Mouse (Mus musculus): Measurements from ENCODE around the gene Bcl2l11. TPM values are rescaled to one million over a fixed set of nuclear protein-coding genes. Genes with fewer than 3 reads are reported as not detected.

Gene Bcl2l11
- polyA plus RNA-seq, 1 experiment from 2014 or later, result 22.3 TPM

- no peak overlapping the region for H3K4me2 ChIP-seq (replicated peaks)
- peaks cover 7% of the 10 kb centered on the region for H3K27me3 ChIP-seq (replicated peaks)
- no peak for ATAC-seq (ENCODE audit: low FRiP score, low read depth)
- no peak overlapping the region for H3K4me3 ChIP-seq
- H3K9ac ChIP-seq, result no peak overlapping the region
- no peaks in the 10 kb centered on the region for H3K36me3 ChIP-seq
- H3K9me3 ChIP-seq, result no peaks in the 10 kb centered on the region
- peaks cover 5% of the 10 kb centered on the region for H3K4me1 ChIP-seq
- H3K27ac ChIP-seq, result no peak overlapping the region
- 86% methylated on average over 7 of the region's 7 CpGs for WGBS
Observed at GRCm38 (mm10) chr2:128117605-128118004, 8.2 kb upstream of the Bcl2l11 start.

- Histone ChIP-seq H3K4me3 (no peak overlapping the region), H3K36me3 (no peaks in the 10 kb centered on the region), H3K27ac (no peak overlapping the region), H3K4me1 (peaks cover 18% of the 10 kb centered on the region), H3K27me3 (replicated peaks) (peaks cover 19% of the 10 kb centered on the region), H3K9me3 (no peaks in the 10 kb centered on the region), H3K9ac (no peak overlapping the region), H3K4me2 (replicated peaks) (no peak overlapping the region)
- ATAC-seq (ENCODE audit: low FRiP score, low read depth), result no peak
- WGBS, result 94% methylated on average over 9 of the region's 9 CpGs
Observed at GRCm38 (mm10) chr2:128118971-128119370, 6.9 kb upstream of the Bcl2l11 start.

GRCm38 (mm10) chr2:128122491-128122890 lies 3.3 kb upstream of the Bcl2l11 start:
- Histone ChIP-seq H3K27ac (no peak overlapping the region), H3K4me1 (peaks cover 30% of the 10 kb centered on the region), H3K36me3 (no peaks in the 10 kb centered on the region), H3K4me3 (no peak overlapping the region), H3K27me3 (replicated peaks) (peaks cover 27% of the 10 kb centered on the region), H3K9ac (no peak overlapping the region), H3K4me2 (replicated peaks) (peak overlapping the region; percentile 96), H3K9me3 (no peaks in the 10 kb centered on the region)
- under 1% methylated on average over 9 of the region's 9 CpGs for WGBS
- no peak for ATAC-seq (ENCODE audit: low FRiP score, low read depth)

- Histone ChIP-seq H3K27ac (no peak overlapping the region), H3K27me3 (replicated peaks) (peaks cover 27% of the 10 kb centered on the region), H3K4me2 (replicated peaks) (peak overlapping the region; percentile 96), H3K36me3 (no peaks in the 10 kb centered on the region), H3K4me1 (peaks cover 30% of the 10 kb centered on the region), H3K4me3 (peak overlapping the region; percentile 9), H3K9me3 (no peaks in the 10 kb centered on the region), H3K9ac (no peak overlapping the region)
- WGBS, result under 1% methylated on average over 40 of the region's 40 CpGs
- ATAC-seq (ENCODE audit: low FRiP score, low read depth), result no peak
Observed at GRCm38 (mm10) chr2:128122891-128123771, 2.7 kb upstream of the Bcl2l11 start.

- H3K4me3 ChIP-seq, result peak overlapping the region; percentile 72
- H3K27me3 ChIP-seq (replicated peaks), result peaks cover 27% of the 10 kb centered on the region
- H3K27ac ChIP-seq, result no peak overlapping the region
- 3% methylated on average over 23 of the region's 23 CpGs for WGBS
- no peak overlapping the region for H3K9ac ChIP-seq
- H3K4me2 ChIP-seq (replicated peaks), result peak overlapping the region; percentile 96
- H3K4me1 ChIP-seq, result peaks cover 37% of the 10 kb centered on the region
- no peaks in the 10 kb centered on the region for H3K9me3 ChIP-seq
- ATAC-seq (ENCODE audit: low FRiP score, low read depth), result no peak
- no peaks in the 10 kb centered on the region for H3K36me3 ChIP-seq
Observed at GRCm38 (mm10) chr2:128123921-128124683, 1.7 kb upstream of the Bcl2l11 start.

GRCm38 (mm10) chr2:128124693-128125092 lies 1.1 kb upstream of the Bcl2l11 start:
- H3K9me3 ChIP-seq, result no peaks in the 10 kb centered on the region
- no peaks in the 10 kb centered on the region for H3K36me3 ChIP-seq
- H3K27me3 ChIP-seq (replicated peaks), result peaks cover 27% of the 10 kb centered on the region
- H3K27ac ChIP-seq, result no peak overlapping the region
- peaks cover 39% of the 10 kb centered on the region for H3K4me1 ChIP-seq
- no peak for ATAC-seq (ENCODE audit: low FRiP score, low read depth)
- 2% methylated on average over 15 of the region's 15 CpGs for WGBS
- H3K4me3 ChIP-seq, result peak overlapping the region; percentile 72
- no peak overlapping the region for H3K9ac ChIP-seq
- peak overlapping the region; percentile 96 for H3K4me2 ChIP-seq (replicated peaks)

- peak overlapping the region; percentile 26; the same call in 1 of the 2 replicates for H3K27ac ChIP-seq
- H3K27me3 ChIP-seq (replicated peaks), result peaks cover 27% of the 10 kb centered on the region
- peak overlapping the region; percentile 72 for H3K4me3 ChIP-seq
- ATAC-seq (ENCODE audit: low FRiP score, low read depth), result peak; percentile 7; the same call in 1 of the 2 replicates
- H3K36me3 ChIP-seq, result peaks cover 8% of the 10 kb centered on the region
- H3K4me1 ChIP-seq, result peaks cover 43% of the 10 kb centered on the region
- 1% methylated on average over 35 of the region's 35 CpGs for WGBS
- H3K4me2 ChIP-seq (replicated peaks), result peak overlapping the region; percentile 96
- peak overlapping the region; percentile 83 for H3K9ac ChIP-seq
- H3K9me3 ChIP-seq, result no peaks in the 10 kb centered on the region
Observed at GRCm38 (mm10) chr2:128126591-128127051, 783 bp downstream of the Bcl2l11 start.

GRCm38 (mm10) chr2:128127121-128127671 lies 1.4 kb downstream of the Bcl2l11 start:
- Histone ChIP-seq H3K9me3 (no peaks in the 10 kb centered on the region), H3K27me3 (replicated peaks) (peaks cover 25% of the 10 kb centered on the region), H3K4me2 (replicated peaks) (peak overlapping the region; percentile 96), H3K27ac (peak overlapping the region; percentile 72), H3K36me3 (peaks cover 11% of the 10 kb centered on the region), H3K9ac (peak overlapping the region; percentile 83), H3K4me3 (peak overlapping the region; percentile 72), H3K4me1 (peaks cover 42% of the 10 kb centered on the region)
- WGBS, result under 1% methylated on average over 67 of the region's 67 CpGs
- peak; percentile 86 for ATAC-seq (ENCODE audit: low FRiP score, low read depth)

- Histone ChIP-seq H3K27me3 (replicated peaks) (peaks cover 19% of the 10 kb centered on the region), H3K4me3 (peak overlapping the region; percentile 72), H3K4me1 (peaks cover 36% of the 10 kb centered on the region), H3K4me2 (replicated peaks) (peak overlapping the region; percentile 96), H3K9me3 (no peaks in the 10 kb centered on the region), H3K9ac (peak overlapping the region; percentile 83), H3K36me3 (peaks cover 14% of the 10 kb centered on the region), H3K27ac (peak overlapping the region; percentile 72)
- peak; percentile 19 for ATAC-seq (ENCODE audit: low FRiP score, low read depth)
- WGBS, result under 1% methylated on average over 48 of the region's 48 CpGs
Observed at GRCm38 (mm10) chr2:128127691-128128292, 2.0 kb downstream of the Bcl2l11 start.

- Histone ChIP-seq H3K27me3 (replicated peaks) (peaks cover 12% of the 10 kb centered on the region), H3K27ac (no peak overlapping the region), H3K4me1 (peaks cover 30% of the 10 kb centered on the region), H3K9ac (peak overlapping the region; percentile 59), H3K36me3 (peaks cover 16% of the 10 kb centered on the region), H3K9me3 (no peaks in the 10 kb centered on the region), H3K4me3 (peak overlapping the region; percentile 72), H3K4me2 (replicated peaks) (peak overlapping the region; percentile 96)
- 28% methylated on average over 10 of the region's 10 CpGs for WGBS
- no peak for ATAC-seq (ENCODE audit: low FRiP score, low read depth)
Observed at GRCm38 (mm10) chr2:128128532-128128931, 2.7 kb downstream of the Bcl2l11 start.

GRCm38 (mm10) chr2:128131503-128131902 lies 5.7 kb downstream of the Bcl2l11 start:
- Histone ChIP-seq H3K4me2 (replicated peaks) (no peak overlapping the region), H3K9ac (no peak overlapping the region), H3K36me3 (peaks cover 31% of the 10 kb centered on the region), H3K27me3 (replicated peaks) (no peaks in the 10 kb centered on the region), H3K27ac (no peak overlapping the region), H3K4me3 (no peak overlapping the region), H3K4me1 (peaks cover 15% of the 10 kb centered on the region), H3K9me3 (no peaks in the 10 kb centered on the region)
- 87% methylated on average over 11 of the region's 11 CpGs for WGBS
- no peak for ATAC-seq (ENCODE audit: low FRiP score, low read depth)

All from neural tube, embryonic 12.5 days (tissue).